Mouse (Mus musculus): ENCODE results near the gene Elmo1.

DNA sequence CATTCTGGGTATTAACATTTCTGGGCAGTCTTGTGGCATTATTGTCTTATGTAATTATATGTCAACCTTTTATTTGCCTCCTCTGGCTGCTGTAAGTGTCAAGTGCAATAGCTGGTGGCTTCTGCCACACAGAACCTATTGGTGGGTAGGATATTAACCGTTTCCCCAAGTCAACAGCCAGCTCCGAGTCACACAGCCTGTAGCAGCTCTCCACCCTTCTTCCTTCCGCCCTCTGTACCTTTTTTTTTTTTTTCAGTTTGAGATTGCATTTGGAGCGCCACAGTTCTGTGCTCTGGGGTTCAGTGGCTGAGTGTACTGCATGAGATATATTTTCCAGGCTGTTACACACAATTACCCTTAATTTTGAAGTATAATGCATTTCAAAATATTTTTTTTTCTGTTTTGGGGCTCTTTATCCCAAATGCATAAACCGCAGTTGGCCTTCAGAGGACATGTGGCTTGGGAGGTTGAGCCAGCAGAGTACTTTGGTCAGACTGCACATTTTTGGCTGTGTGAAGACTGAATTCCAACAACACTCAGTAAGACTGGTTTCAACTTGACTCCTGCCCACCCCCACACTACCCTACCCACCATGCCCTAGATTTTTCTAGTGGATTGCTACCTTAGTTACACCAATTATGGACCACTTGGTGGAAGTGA, 7.7 kb downstream of the Elmo1 start:
- TF ChIP-seq CTCF (IDR thresholded peaks at IDR 0.05; ENCODE audit: low read depth, low read length) (no peak), GATA1 (IDR thresholded peaks at IDR 0.05; ENCODE audit: borderline replicate concordance, low read length) (no peak)
